27 mouse cellular contexts compared by ENCODE assay signal in genomic region chr3:96113251-96113650, GRCm38 (mm10). TPM values are rescaled to one million over a fixed set of nuclear protein-coding genes. Genes with fewer than 3 reads are reported as not detected.
DNase-seq lines count a peak whose midpoint lies in the region; ATAC-seq and TF ChIP-seq lines count a peak whose summit lies in the region.
"Had no signal": no experiment of that assay in that cellular context is flagged by ENCODE, and none has a peak within 500 bp of the region (broad histone marks: within the 10 kb centered on the region; RNA-seq: fewer than 3 reads in every experiment).

No protein-coding gene starts in this region.

- DNase-seq in hindbrain, postnatal 0 days (ENCODE audit: low spot score) = peak; percentile 21
- DNase-seq in lung, postnatal 0 days (ENCODE audit: low spot score) = peak; percentile 17
- DNase-seq in lung, adult 2 months = no peak
- peak; percentile 50 for DNase-seq in NIH3T3 (ENCODE audit: low read depth)
- DNase-seq in frontal cortex, postnatal 25 days (ENCODE audit: low spot score in 2 of 2) = no peak
- DNase-seq in c-Kit-positive CD71-positive TER-119-positive erythroid progenitor cells, embryonic 14.5 days (ENCODE audit: low spot score) = no peak
- DNase-seq: adrenal gland, postnatal 25 days; B cell, adult 2 months; cerebellum, adult 11 months; kidney, adult 8-10 months; kidney, postnatal 4 days; left cerebral cortex, postnatal 4 days; right cerebral cortex, postnatal 25 days; spleen, adult 18-20 months had no signal

- no peaks in the 10 kb centered on the region for H3K27me3 ChIP-seq in hindbrain, postnatal 0 days (ENCODE audit: insufficient read depth, low read length)
- no peaks in the 10 kb centered on the region for H3K27me3 ChIP-seq in hindbrain, embryonic 13.5 days
- no peaks in the 10 kb centered on the region for H3K27me3 ChIP-seq in lung, postnatal 0 days (replicated peaks; ENCODE audit: insufficient read depth, low read length)
- H3K27me3 ChIP-seq: CH12.LX; embryonic facial prominence, embryonic 12.5 days; forebrain, embryonic 12.5 days; heart, embryonic 13.5 days; hindbrain, embryonic 12.5 days; limb, embryonic 15.5 days had no signal

- no peaks in the 10 kb centered on the region for H3K4me1 ChIP-seq in hindbrain, postnatal 0 days (ENCODE audit: insufficient read depth, low read length)
- H3K4me1 ChIP-seq in hindbrain, embryonic 13.5 days (replicated peaks) = peaks cover 3% of the 10 kb centered on the region; the same call in 1 of the 2 replicates
- peaks cover 9% of the 10 kb centered on the region; the same call in 1 of the 2 replicates for H3K4me1 ChIP-seq in lung, postnatal 0 days (ENCODE audit: insufficient read depth, low read depth, low read length)
- H3K4me1 ChIP-seq in lung, adult 2 months (ENCODE audit: control insufficient read depth, insufficient read depth, low read length) = peaks cover 21% of the 10 kb centered on the region
- H3K4me1 ChIP-seq in embryonic fibroblast, embryonic 13.5 days (ENCODE audit: control insufficient read depth, insufficient read depth, low read length) = peaks cover 15% of the 10 kb centered on the region
- H3K4me1 ChIP-seq: embryonic facial prominence, embryonic 12.5 days; forebrain, embryonic 12.5 days; hindbrain, embryonic 12.5 days; limb, embryonic 15.5 days; midbrain, embryonic 10.5 days had no signal

- no peak overlapping the region for H3K9ac ChIP-seq in hindbrain, postnatal 0 days (replicated peaks; ENCODE audit: low read length)
- H3K9ac ChIP-seq in hindbrain, embryonic 13.5 days = no peak overlapping the region
- no peak overlapping the region for H3K9ac ChIP-seq in lung, postnatal 0 days (replicated peaks; ENCODE audit: low read depth)
- H3K9ac ChIP-seq: embryonic facial prominence, embryonic 12.5 days; forebrain, embryonic 12.5 days; heart, embryonic 13.5 days; hindbrain, embryonic 12.5 days; limb, embryonic 15.5 days had no signal

- 58% methylated on average over 3 of the region's 3 CpGs for WGBS in hindbrain, postnatal 0 days
- 60% methylated on average over 3 of the region's 3 CpGs for WGBS in hindbrain, embryonic 13.5 days
- 33% methylated on average over 3 of the region's 3 CpGs for WGBS in lung, postnatal 0 days
- WGBS in lung, adult 2 months = 31% methylated on average over 3 of the region's 3 CpGs

- no peaks in the 10 kb centered on the region for H3K36me3 ChIP-seq in hindbrain, postnatal 0 days (ENCODE audit: insufficient read depth, low read length)
- no peaks in the 10 kb centered on the region for H3K36me3 ChIP-seq in hindbrain, embryonic 13.5 days
- no peaks in the 10 kb centered on the region for H3K36me3 ChIP-seq in lung, postnatal 0 days (ENCODE audit: insufficient read depth, low read length)
- H3K36me3 ChIP-seq: embryonic facial prominence, embryonic 12.5 days; forebrain, embryonic 12.5 days; limb, embryonic 15.5 days had no signal

- ATAC-seq in hindbrain, postnatal 0 days = no peak
- ATAC-seq in hindbrain, embryonic 13.5 days (ENCODE audit: low FRiP score) = no peak
- peak; percentile 21; the same call in 1 of the 2 replicates for ATAC-seq in lung, postnatal 0 days
- ATAC-seq: inflammation-experienced regulatory T-cells, adult 6 months had no signal

- no peak overlapping the region for H3K27ac ChIP-seq in hindbrain, postnatal 0 days
- H3K27ac ChIP-seq in hindbrain, embryonic 13.5 days = no peak overlapping the region
- 0 out of 2 replicates have a peak overlapping the region, but pooled peaks have one; percentile 38 for H3K27ac ChIP-seq in lung, postnatal 0 days (ENCODE audit: low read length)
- H3K27ac ChIP-seq in embryonic fibroblast, embryonic 13.5 days (ENCODE audit: insufficient read depth, low read length) = peak overlapping the region; percentile 41
- H3K27ac ChIP-seq: embryonic facial prominence, embryonic 12.5 days; forebrain, embryonic 12.5 days; heart, embryonic 13.5 days; hindbrain, embryonic 12.5 days; limb, embryonic 15.5 days; midbrain, embryonic 10.5 days had no signal

- H3K4me3 ChIP-seq in hindbrain, postnatal 0 days (ENCODE audit: low read length) = no peak overlapping the region
- no peak overlapping the region for H3K4me3 ChIP-seq in hindbrain, embryonic 13.5 days
- no peak overlapping the region for H3K4me3 ChIP-seq in lung, postnatal 0 days (ENCODE audit: low read depth, low read length)
- no peak overlapping the region for H3K4me3 ChIP-seq in lung, adult 2 months (replicated peaks; ENCODE audit: extremely low read depth, low read depth, low read length)
- H3K4me3 ChIP-seq in embryonic fibroblast, embryonic 13.5 days (ENCODE audit: insufficient read depth, low read length) = no peak overlapping the region
- H3K4me3 ChIP-seq: embryonic facial prominence, embryonic 12.5 days; erythroblast, embryonic 14.5 days; forebrain, embryonic 12.5 days; heart, embryonic 13.5 days; hindbrain, embryonic 12.5 days; limb, embryonic 15.5 days; midbrain, embryonic 10.5 days had no signal

- no peak for TF ChIP-seq CTCF in hindbrain, postnatal 0 days (IDR thresholded peaks at IDR 0.05; ENCODE audit: low read depth)
- no peak for TF ChIP-seq CTCF in lung, postnatal 0 days (IDR thresholded peaks at IDR 0.05)
- TF ChIP-seq CTCF in lung, adult 2 months (IDR thresholded peaks at IDR 0.05; ENCODE audit: insufficient read depth, low read length) = no peak
- no peak for TF ChIP-seq CTCF in embryonic fibroblast, embryonic 13.5 days (IDR thresholded peaks at IDR 0.05; ENCODE audit: borderline replicate concordance, insufficient read depth, low read length)

- no peak for TF ChIP-seq POLR2A in lung, adult 2 months (IDR thresholded peaks at IDR 0.05; ENCODE audit: borderline replicate concordance, extremely low read depth, low read depth, low read length)
- TF ChIP-seq POLR2A in embryonic fibroblast, embryonic 13.5 days (IDR thresholded peaks at IDR 0.05; ENCODE audit: low read depth, low read length) = no peak

- peak; percentile 51; the same call in 1 of the 2 replicates for TF ChIP-seq EP300 in lung, postnatal 0 days (IDR thresholded peaks at IDR 0.05)

- H3K4me2 ChIP-seq in hindbrain, postnatal 0 days (ENCODE audit: low read depth, low read length) = no peak overlapping the region
- H3K4me2 ChIP-seq in hindbrain, embryonic 13.5 days = no peak overlapping the region
- H3K4me2 ChIP-seq in lung, postnatal 0 days (replicated peaks; ENCODE audit: low read depth, low read length) = no peak overlapping the region
- H3K4me2 ChIP-seq: embryonic facial prominence, embryonic 12.5 days; forebrain, embryonic 12.5 days; heart, embryonic 13.5 days; hindbrain, embryonic 12.5 days; limb, embryonic 15.5 days had no signal

- H3K9me3 ChIP-seq in hindbrain, postnatal 0 days (ENCODE audit: low read length) = no peaks in the 10 kb centered on the region
- no peaks in the 10 kb centered on the region for H3K9me3 ChIP-seq in hindbrain, embryonic 13.5 days
- no peaks in the 10 kb centered on the region for H3K9me3 ChIP-seq in lung, postnatal 0 days (ENCODE audit: low read length)
- H3K9me3 ChIP-seq: embryonic facial prominence, embryonic 12.5 days; forebrain, embryonic 12.5 days; G1E; heart, embryonic 13.5 days; hindbrain, embryonic 12.5 days; limb, embryonic 15.5 days; midbrain, embryonic 10.5 days had no signal

RNA-seq across cellular contexts. Expression of gene Otud7b, which starts 8.9 kb away (rescaled TPM):
- total RNA-seq in hindbrain, postnatal 0 days (2014; rRNA removed) = 10.1 and 23.6 TPM in 2 replicates
- polyA plus RNA-seq in hindbrain, postnatal 0 days (2015; fragmentation: Nextera tagmentation; extraction: Ambion mirVana) = 9.0 and 11.7 TPM in 2 replicates
- 11.0 and 13.6 TPM in 2 replicates for polyA plus RNA-seq in hindbrain, embryonic 13.5 days (2015; fragmentation: Nextera tagmentation; extraction: Ambion mirVana)
- polyA plus RNA-seq in lung, postnatal 0 days (2015; fragmentation: Nextera tagmentation; extraction: Ambion mirVana) = 30.2 and 30.6 TPM in 2 replicates
- 25.6 and 38.7 TPM in 2 replicates for polyA plus RNA-seq in lung, adult 2 months (2012; rRNA removed)
- 26.0 and 30.0 TPM in 2 replicates for polyA plus RNA-seq in embryonic fibroblast, embryonic 13.5 days (2011; ENCODE audit: insufficient read length, low read depth, missing spikeins)

RNA-seq across cellular contexts. Expression of gene Mtmr11, which starts 48.6 kb away (rescaled TPM):
- total RNA-seq in hindbrain, postnatal 0 days (2014; rRNA removed) = 11.0 and 11.7 TPM in 2 replicates
- polyA plus RNA-seq in hindbrain, postnatal 0 days (2015; fragmentation: Nextera tagmentation; extraction: Ambion mirVana) = 11.4 and 14.0 TPM in 2 replicates
- polyA plus RNA-seq in hindbrain, embryonic 13.5 days (2015; fragmentation: Nextera tagmentation; extraction: Ambion mirVana) = 11.5 and 12.8 TPM in 2 replicates
- polyA plus RNA-seq in lung, postnatal 0 days (2015; fragmentation: Nextera tagmentation; extraction: Ambion mirVana) = 7.5 and 11.3 TPM in 2 replicates
- 8.0 and 10.5 TPM in 2 replicates for polyA plus RNA-seq in lung, adult 2 months (2012; rRNA removed)
- polyA plus RNA-seq in embryonic fibroblast, embryonic 13.5 days (2011; ENCODE audit: insufficient read length, low read depth, missing spikeins) = 41.8 and 52.6 TPM in 2 replicates
- total RNA-seq: granulocyte monocyte progenitor cell, adult 5-6 weeks had no signal
- polyA plus RNA-seq: erythroblast, embryonic 14.5 days; G1E had no signal

RNA-seq across cellular contexts. Expression of gene Vps45, which starts 55.0 kb away (rescaled TPM):
- total RNA-seq in hindbrain, postnatal 0 days (2014; rRNA removed) = 22.1 and 24.9 TPM in 2 replicates
- 59.3 and 61.8 TPM in 2 replicates for polyA plus RNA-seq in hindbrain, postnatal 0 days (2015; fragmentation: Nextera tagmentation; extraction: Ambion mirVana)
- polyA plus RNA-seq in hindbrain, embryonic 13.5 days (2015; fragmentation: Nextera tagmentation; extraction: Ambion mirVana) = 62.9 and 64.0 TPM in 2 replicates
- polyA plus RNA-seq in lung, postnatal 0 days (2015; fragmentation: Nextera tagmentation; extraction: Ambion mirVana) = 32.3 and 32.8 TPM in 2 replicates
- polyA plus RNA-seq in lung, adult 2 months (2012; rRNA removed) = 3.6 and 4.7 TPM in 2 replicates
- polyA plus RNA-seq in embryonic fibroblast, embryonic 13.5 days (2011; ENCODE audit: insufficient read length, low read depth, missing spikeins) = 15.5 and 15.6 TPM in 2 replicates

RNA-seq across cellular contexts. Expression of gene Sf3b4, which starts 58.9 kb away (rescaled TPM):
- total RNA-seq in hindbrain, postnatal 0 days (2014; rRNA removed) = 67.7 and 94.8 TPM in 2 replicates
- 134 and 144 TPM in 2 replicates for polyA plus RNA-seq in hindbrain, postnatal 0 days (2015; fragmentation: Nextera tagmentation; extraction: Ambion mirVana)
- 149 and 151 TPM in 2 replicates for polyA plus RNA-seq in hindbrain, embryonic 13.5 days (2015; fragmentation: Nextera tagmentation; extraction: Ambion mirVana)
- 64.4 and 68.4 TPM in 2 replicates for polyA plus RNA-seq in lung, postnatal 0 days (2015; fragmentation: Nextera tagmentation; extraction: Ambion mirVana)
- 66.2 and 71.6 TPM in 2 replicates for polyA plus RNA-seq in lung, adult 2 months (2012; rRNA removed)
- polyA plus RNA-seq in embryonic fibroblast, embryonic 13.5 days (2011; ENCODE audit: insufficient read length, low read depth, missing spikeins) = 63.3 and 70.6 TPM in 2 replicates

Comparison
In these comparisons a context has a peak if more than half of its experiments do, and no peak if none do; other contexts are left out.
1. DNase-seq: peak in hindbrain, postnatal 0 days (single experiment), lung, postnatal 0 days (single experiment) and NIH3T3 (single experiment); none in lung, adult 2 months (single experiment), frontal cortex, postnatal 25 days (0 of 2) and c-Kit-positive CD71-positive TER-119-positive erythroid progenitor cells, embryonic 14.5 days (single experiment).
2. H3K27ac ChIP-seq: peak in lung, postnatal 0 days (single experiment) and embryonic fibroblast, embryonic 13.5 days (single experiment); none in hindbrain, postnatal 0 days (single experiment) and hindbrain, embryonic 13.5 days (single experiment).